Mouse (Mus musculus): ENCODE data around the gene Kif2a.
"Not testable (repeated sequence)": the region's sequence is repeated elsewhere in the genome, so short reads cannot be mapped to it uniquely, and the experiment has no call there.

Gene Kif2a

GRCm38 (mm10) chr13:106936256-106937137 lies 85.4 kb downstream of the Kif2a start, which contains the start of gene Ipo11:
TSS of gene Ipo11 (minus strand) at chr13:106936958.
- no peaks in the 10 kb centered on the region for H3K9me3 ChIP-seq (ENCODE audit: low read length)
- TF ChIP-seq CTCF (conservative IDR thresholded peaks at IDR 0.05; ENCODE audit: low read length) (no peak), NANOG (IDR thresholded peaks at IDR 0.05; ENCODE audit: borderline replicate concordance, low read length) (no peak), POU5F1 (IDR thresholded peaks at IDR 0.05; ENCODE audit: borderline replicate concordance, low read length) (no peak)

DNA sequence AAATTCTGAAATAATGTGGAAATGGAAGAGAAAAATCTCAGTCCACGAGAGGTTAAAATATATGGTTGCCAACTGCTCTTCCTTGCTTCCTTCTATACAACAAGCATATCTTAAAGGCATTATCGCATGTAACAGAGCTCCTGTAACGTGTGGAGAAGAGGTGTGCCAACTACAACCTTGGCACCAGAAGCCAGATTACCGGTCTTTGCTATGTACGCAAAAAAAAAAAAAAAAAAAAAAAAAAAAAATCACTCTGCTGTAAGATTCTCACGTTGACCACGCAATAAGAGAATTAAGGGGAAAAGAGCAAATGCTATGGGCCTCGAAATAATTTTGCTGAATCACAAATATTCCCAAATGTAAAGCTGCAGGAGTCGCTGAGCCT lies 86.1 kb downstream of the Kif2a start:
- no peaks in the 10 kb centered on the region for H3K9me3 ChIP-seq (ENCODE audit: low read length)
- H3K36me3 ChIP-seq (ENCODE audit: insufficient read depth, low read length): peaks cover 4% of the 10 kb centered on the region; the same call in 1 of the 2 replicates
- peaks cover 39% of the 10 kb centered on the region for H3K4me1 ChIP-seq (replicated peaks; ENCODE audit: low read depth, low read length)
- H3K27me3 ChIP-seq (ENCODE audit: insufficient read depth, low read length): no peaks in the 10 kb centered on the region
- peak overlapping the region; percentile 100 for H3K4me3 ChIP-seq (replicated peaks; ENCODE audit: low read length)
- no peak for TF ChIP-seq CTCF (conservative IDR thresholded peaks at IDR 0.05; ENCODE audit: low read length)
- no peak for TF ChIP-seq POU5F1 (IDR thresholded peaks at IDR 0.05; ENCODE audit: borderline replicate concordance, low read length)
- no peak for TF ChIP-seq NANOG (IDR thresholded peaks at IDR 0.05; ENCODE audit: borderline replicate concordance, low read length)

More at GRCm38 (mm10) chr13:106936256-106937137, 85.4 kb downstream of the Kif2a start, which contains the start of gene Ipo11:
- Histone ChIP-seq H3K27me3 (ENCODE audit: insufficient read depth, low read length) (no peaks in the 10 kb centered on the region), H3K36me3 (ENCODE audit: insufficient read depth, low read length) (peaks cover 4% of the 10 kb centered on the region; the same call in 1 of the 2 replicates), H3K4me3 (replicated peaks; ENCODE audit: low read length) (peak within 1 kb of the TSS; percentile 100), H3K4me1 (replicated peaks; ENCODE audit: low read depth, low read length) (peaks cover 41% of the 10 kb centered on the region)

DNA sequence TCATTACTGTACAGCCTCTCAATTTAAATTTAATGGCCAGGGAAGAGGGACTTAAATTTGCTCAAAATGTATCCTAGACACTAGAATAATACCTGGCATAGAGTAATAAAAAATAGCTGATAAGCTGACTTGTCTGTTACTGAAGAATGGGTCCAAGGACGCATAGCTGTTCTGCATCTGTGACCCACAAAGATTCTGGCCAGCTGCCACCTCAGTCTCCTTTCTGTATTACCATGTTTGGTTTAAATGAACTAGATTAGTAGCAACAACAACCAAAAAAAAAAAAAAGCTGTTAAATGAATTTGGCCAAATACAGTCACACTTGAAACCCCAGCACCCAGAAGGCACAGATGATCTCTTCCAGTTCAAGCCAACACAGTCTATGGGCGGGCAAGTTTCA lies 92.7 kb downstream of the Kif2a start:
- peaks cover 21% of the 10 kb centered on the region for H3K36me3 ChIP-seq (ENCODE audit: insufficient read depth, low read length)
- no peaks in the 10 kb centered on the region for H3K27me3 ChIP-seq (ENCODE audit: insufficient read depth, low read length)
- no peak for TF ChIP-seq CTCF (conservative IDR thresholded peaks at IDR 0.05; ENCODE audit: low read length)
- TF ChIP-seq NANOG (IDR thresholded peaks at IDR 0.05; ENCODE audit: borderline replicate concordance, low read length): no peak
- no peak for TF ChIP-seq POU5F1 (IDR thresholded peaks at IDR 0.05; ENCODE audit: borderline replicate concordance, low read length)
- no peak overlapping the region for H3K4me3 ChIP-seq (replicated peaks; ENCODE audit: low read length)
- H3K4me1 ChIP-seq (replicated peaks; ENCODE audit: low read depth, low read length): peaks cover 32% of the 10 kb centered on the region
- H3K9me3 ChIP-seq (ENCODE audit: low read length): no peaks in the 10 kb centered on the region

DNA sequence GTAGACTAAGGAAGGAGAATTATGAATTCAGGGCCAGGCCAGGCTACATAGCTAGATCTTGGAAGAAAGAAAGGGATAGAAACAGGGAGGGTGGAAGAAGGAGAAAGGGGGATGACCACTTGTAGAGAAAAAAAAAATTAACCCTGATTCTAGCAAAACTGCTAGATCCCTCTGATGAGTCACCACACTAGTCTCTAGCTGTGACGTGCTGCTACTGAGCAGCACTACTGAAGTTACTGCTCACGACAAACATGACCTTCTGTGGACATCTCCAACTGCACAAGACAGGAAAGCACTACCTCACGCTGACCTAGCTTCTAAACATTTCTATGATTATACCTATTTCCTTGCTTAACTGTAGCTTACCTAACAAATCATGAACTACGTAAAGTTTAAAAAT lies 93.6 kb downstream of the Kif2a start:
- Histone ChIP-seq H3K4me1 (replicated peaks; ENCODE audit: low read depth, low read length) (peaks cover 24% of the 10 kb centered on the region), H3K9me3 (ENCODE audit: low read length) (no peaks in the 10 kb centered on the region), H3K4me3 (replicated peaks; ENCODE audit: low read length) (no peak overlapping the region), H3K27me3 (ENCODE audit: insufficient read depth, low read length) (no peaks in the 10 kb centered on the region), H3K36me3 (ENCODE audit: insufficient read depth, low read length) (peaks cover 28% of the 10 kb centered on the region)
- TF ChIP-seq POU5F1 (IDR thresholded peaks at IDR 0.05; ENCODE audit: borderline replicate concordance, low read length) (no peak), CTCF (conservative IDR thresholded peaks at IDR 0.05; ENCODE audit: low read length) (no peak), NANOG (IDR thresholded peaks at IDR 0.05; ENCODE audit: borderline replicate concordance, low read length) (no peak)

- not testable (repeated sequence) for H3K4me3 ChIP-seq (replicated peaks; ENCODE audit: low read length); H3K9me3 ChIP-seq (ENCODE audit: low read length); H3K27me3 ChIP-seq (ENCODE audit: insufficient read depth, low read length)
- H3K4me1 ChIP-seq (replicated peaks; ENCODE audit: low read depth, low read length): peaks cover 31% of the 10 kb centered on the region
- H3K36me3 ChIP-seq (ENCODE audit: insufficient read depth, low read length): peaks cover 48% of the 10 kb centered on the region
Measured at GRCm38 (mm10) chr13:106925921-106926320, 96.0 kb downstream of the Kif2a start.

DNA sequence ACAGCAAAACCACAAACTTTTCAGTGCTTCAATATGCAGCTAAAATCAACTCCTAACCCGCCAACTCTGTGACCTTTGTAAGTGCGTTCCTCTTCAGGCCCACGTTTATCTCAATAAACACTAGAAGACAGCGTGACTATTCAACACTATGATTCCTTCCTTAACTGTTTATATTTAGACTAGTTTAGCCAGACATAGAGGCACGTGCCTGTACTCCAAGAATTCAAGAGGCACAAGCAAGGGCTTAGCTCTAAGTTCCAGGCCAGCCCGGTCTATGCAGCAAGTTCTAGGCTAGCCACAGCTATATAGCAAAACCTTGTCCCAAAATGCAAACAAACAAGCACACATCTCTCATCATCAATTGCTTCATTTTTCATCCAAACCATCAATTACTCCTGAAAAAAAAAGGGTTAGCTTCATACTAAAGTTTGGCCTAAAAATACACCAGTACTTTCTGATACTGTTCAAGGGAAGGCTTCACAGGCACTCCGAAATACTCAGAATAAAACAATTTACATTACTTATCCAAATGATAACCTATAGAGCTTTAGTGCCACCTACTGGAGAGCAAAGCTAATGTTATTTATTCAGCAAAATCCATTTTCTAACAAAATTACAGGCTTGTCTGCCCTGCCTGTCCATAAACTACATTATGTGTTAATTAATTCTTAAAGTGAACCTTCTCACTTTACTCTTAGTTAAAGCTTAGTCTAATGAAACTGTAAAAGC lies 103.4 kb downstream of the Kif2a start:
- no peak overlapping the region for H3K4me3 ChIP-seq (replicated peaks; ENCODE audit: low read length)
- H3K4me1 ChIP-seq (replicated peaks; ENCODE audit: low read depth, low read length): peaks cover 34% of the 10 kb centered on the region
- no peaks in the 10 kb centered on the region for H3K9me3 ChIP-seq (ENCODE audit: low read length)
- peaks cover 71% of the 10 kb centered on the region for H3K36me3 ChIP-seq (ENCODE audit: insufficient read depth, low read length)
- TF ChIP-seq NANOG (IDR thresholded peaks at IDR 0.05; ENCODE audit: borderline replicate concordance, low read length) (no peak), CTCF (conservative IDR thresholded peaks at IDR 0.05; ENCODE audit: low read length) (peak; percentile 31; the same call in 1 of the 2 replicates)
- no peaks in the 10 kb centered on the region for H3K27me3 ChIP-seq (ENCODE audit: insufficient read depth, low read length)

DNA sequence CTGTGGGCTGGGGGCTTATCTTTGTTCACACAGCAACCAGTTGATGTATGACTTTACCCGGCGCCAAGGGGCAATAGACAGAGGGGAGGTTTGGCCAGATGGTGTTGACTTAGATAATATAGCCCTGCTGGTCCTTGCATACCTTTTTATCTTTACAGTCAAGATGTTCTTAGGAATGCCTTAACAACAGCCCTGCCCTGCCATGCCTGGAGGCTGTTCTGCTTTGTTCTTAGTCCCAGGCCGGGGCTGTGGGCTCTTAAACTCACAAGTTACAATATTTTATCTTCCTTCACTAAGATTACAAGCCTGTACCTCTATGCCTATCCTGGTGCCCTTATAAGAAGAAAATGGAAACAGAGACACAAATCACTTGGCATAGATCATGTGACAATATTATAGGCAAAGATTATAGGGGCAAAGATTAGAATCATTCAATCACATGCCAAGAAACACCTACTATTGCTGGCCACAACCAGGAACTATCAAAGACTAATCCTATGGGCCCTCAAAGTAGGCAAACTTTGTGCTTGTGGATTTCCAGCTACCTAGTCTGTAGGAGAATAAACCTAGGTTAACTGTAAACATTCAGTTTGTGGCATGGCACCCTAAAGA lies 108.7 kb downstream of the Kif2a start:
- H3K4me1 ChIP-seq (replicated peaks; ENCODE audit: low read depth, low read length): peaks cover 24% of the 10 kb centered on the region
- no peaks in the 10 kb centered on the region for H3K27me3 ChIP-seq (ENCODE audit: insufficient read depth, low read length)
- no peaks in the 10 kb centered on the region for H3K9me3 ChIP-seq (ENCODE audit: low read length)
- no peak overlapping the region for H3K4me3 ChIP-seq (replicated peaks; ENCODE audit: low read length)
- TF ChIP-seq NANOG (IDR thresholded peaks at IDR 0.05; ENCODE audit: borderline replicate concordance, low read length) (no peak), CTCF (conservative IDR thresholded peaks at IDR 0.05; ENCODE audit: low read length) (no peak), POU5F1 (IDR thresholded peaks at IDR 0.05; ENCODE audit: borderline replicate concordance, low read length) (no peak)
- H3K36me3 ChIP-seq (ENCODE audit: insufficient read depth, low read length): peaks cover 56% of the 10 kb centered on the region

DNA sequence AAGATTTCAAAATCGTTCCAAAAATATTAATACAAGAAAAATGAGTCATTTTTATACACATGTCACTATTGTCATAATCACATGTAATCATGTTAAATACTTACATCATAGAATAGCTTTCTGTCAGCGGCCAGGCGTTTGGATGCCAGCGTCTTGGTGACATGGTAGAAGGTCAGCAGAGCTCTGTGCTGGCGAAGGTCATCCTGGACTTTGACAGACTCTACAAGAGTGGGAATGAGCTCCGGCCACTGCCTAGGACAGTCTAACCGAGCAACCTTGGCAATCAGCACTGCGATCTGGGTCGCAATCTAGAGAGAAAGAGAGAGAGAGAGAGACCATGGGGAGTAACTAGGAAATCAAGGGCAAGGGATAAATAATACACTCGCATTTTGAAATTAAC lies 111.8 kb downstream of the Kif2a start:
- TF ChIP-seq NANOG (IDR thresholded peaks at IDR 0.05; ENCODE audit: borderline replicate concordance, low read length): no peak
- TF ChIP-seq CTCF (conservative IDR thresholded peaks at IDR 0.05; ENCODE audit: low read length): no peak
- no peak for TF ChIP-seq POU5F1 (IDR thresholded peaks at IDR 0.05; ENCODE audit: borderline replicate concordance, low read length)
- peaks cover 64% of the 10 kb centered on the region for H3K36me3 ChIP-seq (ENCODE audit: insufficient read depth, low read length)
- H3K4me1 ChIP-seq (replicated peaks; ENCODE audit: low read depth, low read length): peaks cover 47% of the 10 kb centered on the region
- no peak overlapping the region for H3K4me3 ChIP-seq (replicated peaks; ENCODE audit: low read length)
- H3K9me3 ChIP-seq (ENCODE audit: low read length): no peaks in the 10 kb centered on the region
- no peaks in the 10 kb centered on the region for H3K27me3 ChIP-seq (ENCODE audit: insufficient read depth, low read length)
